Mouse (Mus musculus): ENCODE measurements around the gene Vmn1r84. TPM values are rescaled to one million over a fixed set of nuclear protein-coding genes. Genes with fewer than 3 reads are reported as not detected.

The Vmn1r84 gene
- total RNA-seq (2012; rRNA removed) (not detected in 2 replicates), polyA plus RNA-seq (2012; ENCODE audit: insufficient read depth in 1 of 2, insufficient read length in 2 of 2, low read depth in 1 of 2, low replicate concordance in 2 of 2, missing spikeins in 1 of 2) (not detected)

- TF ChIP-seq GATA1 (IDR thresholded peaks at IDR 0.05; ENCODE audit: low read depth, low read length) = no peak
- TF ChIP-seq POLR2AphosphoS5 (IDR thresholded peaks at IDR 0.05; ENCODE audit: borderline replicate concordance, low read depth, low read length) = no peak
- no peak for TF ChIP-seq TAL1 (IDR thresholded peaks at IDR 0.05; ENCODE audit: low read length)
- no peak for TF ChIP-seq USF2 (IDR thresholded peaks at IDR 0.05; ENCODE audit: borderline replicate concordance in 1 of 2, insufficient read depth in 1 of 2, low read depth in 1 of 2, low read length in 2 of 2)
- TF ChIP-seq HCFC1 (IDR thresholded peaks at IDR 0.05; ENCODE audit: low read depth, low read length) = no peak
- no peak for TF ChIP-seq UBTF (IDR thresholded peaks at IDR 0.05; ENCODE audit: borderline replicate concordance, insufficient read depth, low read depth, low read length)
- no peak for TF ChIP-seq CHD2 (IDR thresholded peaks at IDR 0.05; ENCODE audit: low read length)
- TF ChIP-seq RCOR1 (IDR thresholded peaks at IDR 0.05; ENCODE audit: low read depth, low read length) = no peak
- TF ChIP-seq TBP (IDR thresholded peaks at IDR 0.05; ENCODE audit: low read depth, low read length) = no peak
- TF ChIP-seq MYC (IDR thresholded peaks at IDR 0.05; ENCODE audit: low read depth, low read length) = no peak
- no peak for TF ChIP-seq MAZ (IDR thresholded peaks at IDR 0.05; ENCODE audit: low read depth, low read length)
- no peak for TF ChIP-seq MXI1 (IDR thresholded peaks at IDR 0.05; ENCODE audit: low read depth, low read length)
- no peaks in the 10 kb centered on the region for H3K79me2 ChIP-seq (ENCODE audit: control insufficient read depth, insufficient read depth, low read length, poor library complexity)
- DNase-seq (ENCODE audit: low read depth, low spot score) = no peak
- H3K9ac ChIP-seq (ENCODE audit: control insufficient read depth, low read depth, low read length, poor library complexity, severe bottlenecking) = no peak within 1 kb of the TSS
- no peaks in the 10 kb centered on the region for H3K36me3 ChIP-seq (ENCODE audit: control insufficient read depth in 1 of 2, insufficient read depth in 2 of 2, low read length in 2 of 2)
- H3K9me3 ChIP-seq (replicated peaks; ENCODE audit: insufficient read depth, low read length) = no peaks in the 10 kb centered on the region
- H3K27ac ChIP-seq (ENCODE audit: control insufficient read depth, low read depth, low read length) = no peak within 1 kb of the TSS
- H3K4me3 ChIP-seq (ENCODE audit: control insufficient read depth in 1 of 2, insufficient read depth in 1 of 2, low read depth in 2 of 2, low read length in 2 of 2) = no peak within 1 kb of the TSS
- no peaks in the 10 kb centered on the region for H3K4me1 ChIP-seq (ENCODE audit: control insufficient read depth in 1 of 2, insufficient read depth in 2 of 2, low read length in 2 of 2)
- H3K27me3 ChIP-seq (ENCODE audit: control insufficient read depth in 1 of 2, insufficient read depth in 2 of 2, low read length in 2 of 2) = no peaks in the 10 kb centered on the region
Observed at GRCm38 (mm10) chr7:12369173-12369572, at the start of gene Vmn1r84. Gene Vmn1r84 (minus strand): TSS chr7:12369273.

- no peak for DNase-seq (ENCODE audit: low read depth, low spot score)
- Histone ChIP-seq H3K9ac (ENCODE audit: control insufficient read depth, low read depth, low read length, poor library complexity, severe bottlenecking) (no peak within 1 kb of the TSS), H3K36me3 (ENCODE audit: control insufficient read depth in 1 of 2, insufficient read depth in 2 of 2, low read length in 2 of 2) (no peaks in the 10 kb centered on the region), H3K4me1 (ENCODE audit: control insufficient read depth in 1 of 2, insufficient read depth in 2 of 2, low read length in 2 of 2) (no peaks in the 10 kb centered on the region), H3K4me3 (ENCODE audit: control insufficient read depth in 1 of 2, insufficient read depth in 1 of 2, low read depth in 2 of 2, low read length in 2 of 2) (no peak within 1 kb of the TSS), H3K79me2 (ENCODE audit: control insufficient read depth, insufficient read depth, low read length, poor library complexity) (no peaks in the 10 kb centered on the region), H3K27ac (ENCODE audit: control insufficient read depth, low read depth, low read length) (no peak within 1 kb of the TSS), H3K27me3 (ENCODE audit: control insufficient read depth in 1 of 2, insufficient read depth in 2 of 2, low read length in 2 of 2) (no peaks in the 10 kb centered on the region), H3K9me3 (replicated peaks; ENCODE audit: insufficient read depth, low read length) (no peaks in the 10 kb centered on the region)
- no peak for TF ChIP-seq CHD2 (IDR thresholded peaks at IDR 0.05; ENCODE audit: low read length)
- no peak for TF ChIP-seq CTCF (IDR thresholded peaks at IDR 0.05 in 2 of 3, conservative IDR thresholded peaks at IDR 0.05 in 1 of 3; ENCODE audit: control insufficient read depth in 1 of 3, insufficient read depth in 1 of 3, low read depth in 2 of 3, low read length in 3 of 3, poor library complexity in 1 of 3, severe bottlenecking in 1 of 3)
Observed at GRCm38 (mm10) chr7:12329381-12329780, 39.7 kb downstream of the Vmn1r84 start, which contains the start of gene Vmn1r83. Gene Vmn1r83 (minus strand): TSS chr7:12329481.

Other genes with a start within 250 kb of the Vmn1r84 start
- not detected in 2 replicates for gene Vmn1r78, start 219.0 kb downstream of the Vmn1r84 start, total RNA-seq (2012; rRNA removed)
- gene Vmn1r78, start 219.0 kb downstream of the Vmn1r84 start, polyA plus RNA-seq (2012; ENCODE audit: insufficient read depth in 1 of 2, insufficient read length in 2 of 2, low read depth in 1 of 2, low replicate concordance in 2 of 2, missing spikeins in 1 of 2) = not detected
- not detected in 2 replicates for gene Vmn1r79, start 198.0 kb downstream of the Vmn1r84 start, total RNA-seq (2012; rRNA removed)
- not detected for gene Vmn1r79, start 198.0 kb downstream of the Vmn1r84 start, polyA plus RNA-seq (2012; ENCODE audit: insufficient read depth in 1 of 2, insufficient read length in 2 of 2, low read depth in 1 of 2, low replicate concordance in 2 of 2, missing spikeins in 1 of 2)
- not detected in 2 replicates for gene Vmn1r80, start 180.0 kb downstream of the Vmn1r84 start, total RNA-seq (2012; rRNA removed)
- gene Vmn1r80, start 180.0 kb downstream of the Vmn1r84 start, polyA plus RNA-seq (2012; ENCODE audit: insufficient read depth in 1 of 2, insufficient read length in 2 of 2, low read depth in 1 of 2, low replicate concordance in 2 of 2, missing spikeins in 1 of 2) = not detected
- gene Vmn1r81, start 101.0 kb downstream of the Vmn1r84 start, total RNA-seq (2012; rRNA removed) = not detected in 2 replicates
- gene Vmn1r81, start 101.0 kb downstream of the Vmn1r84 start, polyA plus RNA-seq (2012; ENCODE audit: insufficient read depth in 1 of 2, insufficient read length in 2 of 2, low read depth in 1 of 2, low replicate concordance in 2 of 2, missing spikeins in 1 of 2) = not detected
- not detected in 2 replicates for gene Vmn1r82, start 68.8 kb downstream of the Vmn1r84 start, total RNA-seq (2012; rRNA removed)
- not detected for gene Vmn1r82, start 68.8 kb downstream of the Vmn1r84 start, polyA plus RNA-seq (2012; ENCODE audit: insufficient read depth in 1 of 2, insufficient read length in 2 of 2, low read depth in 1 of 2, low replicate concordance in 2 of 2, missing spikeins in 1 of 2)
- not detected in 2 replicates for gene Vmn1r83, start 39.8 kb downstream of the Vmn1r84 start, total RNA-seq (2012; rRNA removed)
- gene Vmn1r83, start 39.8 kb downstream of the Vmn1r84 start, polyA plus RNA-seq (2012; ENCODE audit: insufficient read depth in 1 of 2, insufficient read length in 2 of 2, low read depth in 1 of 2, low replicate concordance in 2 of 2, missing spikeins in 1 of 2) = not detected
- gene Zfp551, start 53.5 kb upstream of the Vmn1r84 start, total RNA-seq (2012; rRNA removed) = not detected in 2 replicates
- not detected for gene Zfp551, start 53.5 kb upstream of the Vmn1r84 start, polyA plus RNA-seq (2012; ENCODE audit: insufficient read depth in 1 of 2, insufficient read length in 2 of 2, low read depth in 1 of 2, low replicate concordance in 2 of 2, missing spikeins in 1 of 2)
- 3.0 and 3.1 TPM in 2 replicates for gene Zfp606, start 109.0 kb upstream of the Vmn1r84 start, total RNA-seq (2012; rRNA removed)
- 1 to 10 TPM in 1 of 2 experiments, not detected in 1; 2.5 TPM for gene Zfp606, start 109.0 kb upstream of the Vmn1r84 start, polyA plus RNA-seq (2012; ENCODE audit: insufficient read depth in 1 of 2, insufficient read length in 2 of 2, low read depth in 1 of 2, low replicate concordance in 2 of 2, missing spikeins in 1 of 2)
- gene 2900092C05Rik, start 143.2 kb upstream of the Vmn1r84 start, total RNA-seq (2012; rRNA removed) = not detected in 2 replicates
- gene 2900092C05Rik, start 143.2 kb upstream of the Vmn1r84 start, polyA plus RNA-seq (2012; ENCODE audit: insufficient read depth in 1 of 2, insufficient read length in 2 of 2, low read depth in 1 of 2, low replicate concordance in 2 of 2, missing spikeins in 1 of 2) = not detected
- not detected in 2 replicates for gene Vmn2r53, start 239.5 kb upstream of the Vmn1r84 start, total RNA-seq (2012; rRNA removed)
- under 1 TPM in 1 of 2 experiments, not detected in 1; 0.01 TPM for gene Vmn2r53, start 239.5 kb upstream of the Vmn1r84 start, polyA plus RNA-seq (2012; ENCODE audit: insufficient read depth in 1 of 2, insufficient read length in 2 of 2, low read depth in 1 of 2, low replicate concordance in 2 of 2, missing spikeins in 1 of 2)